Mouse (Mus musculus) thymus, postnatal 36 days (tissue): ENCODE measurements around the gene Slc16a13.

Experiments
- DNase-seq, 2 experiments: peaks; one replicate each; pipeline ENCODE4 v3.0.0; 2022; ENCODE audit warnings: mixed read lengths in 2 of 2

Gene Slc16a13

GRCm38 (mm10) chr11:70210681-70211080 lies 10.2 kb downstream of the Slc16a13 start:
- DNase-seq, result no peak

- DNase-seq, result no peak
Observed at GRCm38 (mm10) chr11:70208778-70209388, 12.0 kb downstream of the Slc16a13 start.

DNA sequence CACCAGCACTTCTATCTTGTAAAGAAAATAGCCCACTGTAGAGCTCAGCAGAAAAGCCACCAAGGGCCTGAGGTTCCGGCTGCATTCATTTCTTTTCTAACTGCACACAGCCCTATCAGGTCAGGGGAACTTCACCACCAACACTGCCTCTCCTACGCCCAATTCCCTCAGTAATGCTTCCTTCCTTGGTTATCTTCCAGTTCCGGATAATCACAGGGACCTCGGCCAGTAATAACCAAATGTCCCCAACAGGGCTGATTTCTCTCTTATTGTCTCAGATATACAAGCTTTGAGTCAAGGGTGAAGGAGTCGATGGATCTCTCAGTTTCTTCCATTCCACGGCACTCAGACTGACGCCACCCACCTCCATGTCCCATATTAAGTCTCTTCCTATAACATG lies 13.6 kb downstream of the Slc16a13 start:
- no peak for DNase-seq

GRCm38 (mm10) chr11:70206801-70207200 lies 14.1 kb downstream of the Slc16a13 start:
- no peak for DNase-seq

- peak; percentile 69 to 79 for DNase-seq
Observed at GRCm38 (mm10) chr11:70201691-70202090, 19.2 kb downstream of the Slc16a13 start.

DNA sequence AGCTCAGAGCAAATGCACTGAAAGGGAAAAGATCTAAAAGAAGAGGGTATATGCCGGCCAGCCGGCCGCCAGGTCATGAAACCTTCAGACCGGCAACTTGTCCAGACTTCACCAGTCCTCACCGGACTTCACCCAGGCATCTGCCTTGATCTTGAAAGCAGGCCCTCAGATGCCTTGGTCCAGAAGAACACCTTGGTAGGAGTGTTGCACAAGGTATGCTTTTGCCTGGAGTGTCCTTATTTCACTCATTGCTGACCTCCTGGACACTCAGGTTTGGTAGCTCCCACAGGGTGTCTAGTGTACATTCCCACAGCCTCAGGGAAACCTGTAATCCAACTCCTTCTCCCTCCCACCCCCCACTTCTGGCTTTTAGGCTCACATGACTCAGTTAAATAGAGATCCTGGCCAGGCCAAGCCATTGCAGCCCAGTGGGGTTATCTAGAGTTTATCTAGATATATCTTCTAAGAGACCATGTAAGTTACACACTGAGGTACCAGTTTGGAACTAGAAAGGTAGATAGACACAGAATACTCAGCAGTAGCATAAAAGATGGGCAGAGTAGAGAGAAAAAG lies 20.7 kb downstream of the Slc16a13 start:
- no peak for DNase-seq

GRCm38 (mm10) chr11:70199107-70199506 lies 21.8 kb downstream of the Slc16a13 start:
- no peak for DNase-seq

DNA sequence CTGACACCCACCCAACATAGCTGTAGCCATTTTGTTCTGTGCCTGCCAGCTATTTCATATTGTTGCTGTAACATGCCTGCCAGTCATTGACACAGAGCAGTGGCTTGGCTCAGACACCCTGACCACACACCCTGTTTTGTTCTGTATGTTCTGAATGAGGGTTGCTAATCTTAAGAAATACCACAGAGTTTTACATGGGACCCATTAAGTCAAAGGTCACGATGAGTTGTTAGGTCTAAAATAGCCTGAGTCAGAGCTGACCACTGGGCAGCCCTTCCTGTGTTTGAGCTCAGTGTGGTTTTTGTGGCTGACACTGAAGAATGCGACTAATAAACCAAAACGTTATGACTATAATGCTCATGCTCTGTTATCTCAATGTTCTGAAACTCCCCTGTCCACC lies 22.5 kb downstream of the Slc16a13 start:
- DNase-seq, result no peak

- no peak for DNase-seq
Observed at GRCm38 (mm10) chr11:70193354-70194285, 27.2 kb downstream of the Slc16a13 start.

DNA sequence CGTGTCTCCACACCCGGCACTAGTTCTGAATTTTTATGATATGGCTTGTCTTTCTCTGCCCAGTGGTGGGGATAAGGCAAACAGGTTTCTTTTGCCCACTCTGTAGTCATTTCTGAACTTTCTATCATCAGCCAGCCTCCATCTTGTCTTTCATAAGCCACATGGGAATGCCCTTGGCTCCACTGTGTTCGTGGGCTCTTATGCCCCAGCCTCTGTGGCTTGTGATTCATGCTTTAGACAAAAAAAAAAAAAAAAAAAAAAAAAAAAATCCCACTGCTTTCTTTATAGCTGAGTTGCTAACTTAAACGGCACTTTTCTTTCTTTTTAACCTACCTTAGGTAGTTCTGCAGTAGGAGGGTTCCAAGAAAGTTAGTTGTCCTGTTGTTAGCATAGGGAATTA lies 28.7 kb downstream of the Slc16a13 start:
- no peak for DNase-seq

- DNase-seq, result no peak
Observed at GRCm38 (mm10) chr11:70191188-70191587, 29.7 kb downstream of the Slc16a13 start.

- DNase-seq, result no peak
Observed at GRCm38 (mm10) chr11:70189319-70190134, 31.3 kb downstream of the Slc16a13 start.

DNA sequence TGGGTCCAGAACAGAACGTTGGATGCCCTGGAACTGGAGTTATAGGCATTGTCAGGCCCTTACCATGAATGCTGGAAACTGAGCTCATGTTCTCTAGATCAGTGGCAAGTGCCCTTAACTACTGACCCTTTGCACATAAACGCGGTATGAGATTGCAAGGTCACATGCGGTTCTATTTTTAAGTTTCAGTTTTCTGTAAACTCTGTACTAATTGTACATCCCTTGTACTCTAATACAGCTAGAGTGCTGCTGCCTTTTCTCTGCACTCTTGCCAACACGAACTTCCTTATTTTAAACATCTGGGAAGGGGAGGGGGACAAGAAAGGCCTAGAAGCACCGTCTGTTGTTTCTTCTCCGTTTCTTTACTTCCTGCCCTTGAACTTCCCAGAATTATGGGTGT lies 35.7 kb downstream of the Slc16a13 start:
- no peak for DNase-seq

GRCm38 (mm10) chr11:70180496-70180895 lies 40.4 kb downstream of the Slc16a13 start:
- no peak for DNase-seq

DNA sequence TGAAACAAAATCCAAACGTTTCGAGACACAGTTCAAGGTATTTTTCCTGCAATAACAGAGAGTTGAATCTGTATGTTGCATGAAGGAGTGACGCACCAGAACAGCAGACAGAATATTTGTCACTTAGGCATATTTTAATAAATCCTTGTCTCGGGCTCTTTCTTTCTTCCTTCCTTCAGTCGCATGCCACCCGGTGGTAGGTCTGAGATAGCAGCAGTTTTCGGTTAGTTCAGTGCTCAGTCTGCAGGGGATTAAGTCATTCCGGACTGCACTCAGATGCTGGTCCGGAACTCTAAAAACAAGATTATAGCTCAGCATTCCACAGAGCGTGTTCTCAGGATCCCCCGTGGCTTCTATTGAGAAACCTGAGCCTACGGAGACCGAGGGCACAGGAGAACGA lies 41.5 kb downstream of the Slc16a13 start:
- no peak for DNase-seq

GRCm38 (mm10) chr11:70178756-70179155 lies 42.1 kb downstream of the Slc16a13 start:
- DNase-seq, result no peak

DNA sequence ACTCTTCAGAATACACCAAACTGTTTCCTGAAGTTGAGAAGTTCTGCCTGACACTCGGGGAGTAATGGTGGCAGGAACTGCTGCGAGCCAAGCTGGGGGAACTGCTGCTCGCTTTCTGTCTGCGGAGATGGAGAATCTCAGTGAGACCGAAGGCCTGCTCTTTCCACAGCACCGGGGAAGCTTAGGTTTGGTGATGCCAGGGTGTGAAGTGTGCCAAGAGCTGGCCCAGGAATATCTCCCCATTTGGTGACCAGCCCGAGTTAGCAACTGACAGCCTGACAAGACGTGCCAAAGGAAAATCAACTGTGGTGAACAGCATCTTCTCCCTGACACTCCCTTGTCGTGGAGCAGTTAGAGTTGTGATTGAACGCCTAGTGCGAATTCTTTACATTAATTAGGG lies 42.6 kb downstream of the Slc16a13 start:
- no peak for DNase-seq

GRCm38 (mm10) chr11:70177647-70178046 lies 43.2 kb downstream of the Slc16a13 start:
- DNase-seq, result no peak

DNA sequence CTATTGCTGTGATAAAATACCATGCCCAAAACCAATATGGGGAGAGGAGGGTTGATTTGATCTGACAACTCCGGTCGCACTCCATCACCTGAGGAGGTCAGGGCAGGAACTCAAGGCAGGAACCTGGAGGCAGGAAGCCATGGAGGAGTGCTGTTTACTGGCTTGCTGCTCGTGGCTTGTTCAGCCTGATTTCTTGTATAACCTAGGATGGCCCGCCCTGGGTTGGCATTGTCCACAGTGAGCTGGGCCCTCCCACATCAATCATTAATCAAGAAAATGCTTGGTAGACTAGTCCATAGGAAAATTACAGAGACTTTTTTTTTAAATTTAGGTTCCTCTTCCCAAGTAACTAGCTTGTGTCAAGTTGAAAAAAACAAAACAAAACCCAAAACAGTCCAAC lies 46.4 kb downstream of the Slc16a13 start:
- DNase-seq, result no peak

- peak in 1 of 2 experiments; percentile 9 for DNase-seq
Observed at GRCm38 (mm10) chr11:70172298-70172697, 48.6 kb downstream of the Slc16a13 start.

DNA sequence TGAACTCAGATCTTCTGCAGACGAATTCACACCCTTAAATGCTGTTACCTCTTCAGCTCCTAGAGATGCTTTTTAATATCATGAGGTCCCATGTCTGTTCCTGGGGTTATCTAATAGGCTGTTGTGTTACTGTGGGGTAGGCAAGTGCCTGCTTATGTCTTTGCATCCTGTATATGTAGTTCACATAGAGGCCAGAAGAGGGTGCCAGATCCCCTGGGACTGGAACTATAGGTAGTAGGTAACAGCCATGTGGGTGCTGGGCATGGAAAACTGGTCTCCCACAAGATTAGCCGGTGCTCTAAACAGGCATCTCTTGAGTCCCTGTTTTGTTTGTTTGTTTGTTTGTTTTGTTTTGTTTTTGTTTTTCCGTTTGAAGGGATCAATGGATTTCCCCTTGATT lies 49.0 kb downstream of the Slc16a13 start:
- peak; percentile 26 to 29 for DNase-seq

GRCm38 (mm10) chr11:70171181-70171580 lies 49.7 kb downstream of the Slc16a13 start:
- DNase-seq, result no peak

- no peak for DNase-seq
Observed at GRCm38 (mm10) chr11:70170291-70170690, 50.6 kb downstream of the Slc16a13 start.
